Mouse (Mus musculus) mature B cell (primary cell): ENCODE data around the gene Scube2.

Experiments used
- in situ Hi-C: fragments of 300-500 bp; cut with MboI; formaldehyde crosslinking; loops from 2 replicates; pipeline ENCODE4 v1.14.3; 2019

Gene Scube2

GRCm38 (mm10) chr7:109850531-109850930 lies 14.9 kb downstream of the Scube2 start:
- in situ Hi-C loops, result no loop called here

DNA sequence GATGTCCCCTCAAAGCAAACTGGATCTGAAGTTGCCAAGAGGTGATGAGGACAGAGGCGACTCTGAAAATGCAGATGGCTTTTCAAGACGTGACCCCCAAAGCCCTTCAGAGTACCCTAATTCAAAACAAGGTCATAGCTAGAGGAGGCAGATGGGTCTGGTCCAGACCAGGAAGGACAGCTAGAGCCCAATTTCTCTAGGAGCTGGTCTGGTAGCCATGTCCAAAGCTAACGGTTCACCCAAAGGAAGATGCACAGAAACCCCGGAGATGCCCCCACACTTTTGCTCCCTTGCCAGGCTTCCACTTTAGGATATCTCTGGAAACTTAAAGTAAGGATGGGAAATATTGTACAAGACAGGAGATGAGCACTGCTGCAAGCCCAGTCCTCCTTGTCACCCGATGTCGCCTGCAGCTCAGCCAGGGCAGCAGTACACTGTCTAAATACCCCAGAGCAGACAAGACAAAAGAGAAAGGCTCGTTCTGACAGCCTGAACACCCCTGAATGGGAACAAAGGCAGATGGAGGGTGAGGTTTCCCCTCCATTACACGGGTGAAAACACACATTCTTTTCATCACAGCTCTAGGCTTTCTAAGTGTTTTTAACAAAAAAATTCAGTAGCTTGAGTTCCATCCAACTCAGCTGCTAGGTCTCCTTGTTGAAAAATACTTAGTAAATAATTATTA lies 15.6 kb downstream of the Scube2 start:
- in situ Hi-C loops, result no loop called here

DNA sequence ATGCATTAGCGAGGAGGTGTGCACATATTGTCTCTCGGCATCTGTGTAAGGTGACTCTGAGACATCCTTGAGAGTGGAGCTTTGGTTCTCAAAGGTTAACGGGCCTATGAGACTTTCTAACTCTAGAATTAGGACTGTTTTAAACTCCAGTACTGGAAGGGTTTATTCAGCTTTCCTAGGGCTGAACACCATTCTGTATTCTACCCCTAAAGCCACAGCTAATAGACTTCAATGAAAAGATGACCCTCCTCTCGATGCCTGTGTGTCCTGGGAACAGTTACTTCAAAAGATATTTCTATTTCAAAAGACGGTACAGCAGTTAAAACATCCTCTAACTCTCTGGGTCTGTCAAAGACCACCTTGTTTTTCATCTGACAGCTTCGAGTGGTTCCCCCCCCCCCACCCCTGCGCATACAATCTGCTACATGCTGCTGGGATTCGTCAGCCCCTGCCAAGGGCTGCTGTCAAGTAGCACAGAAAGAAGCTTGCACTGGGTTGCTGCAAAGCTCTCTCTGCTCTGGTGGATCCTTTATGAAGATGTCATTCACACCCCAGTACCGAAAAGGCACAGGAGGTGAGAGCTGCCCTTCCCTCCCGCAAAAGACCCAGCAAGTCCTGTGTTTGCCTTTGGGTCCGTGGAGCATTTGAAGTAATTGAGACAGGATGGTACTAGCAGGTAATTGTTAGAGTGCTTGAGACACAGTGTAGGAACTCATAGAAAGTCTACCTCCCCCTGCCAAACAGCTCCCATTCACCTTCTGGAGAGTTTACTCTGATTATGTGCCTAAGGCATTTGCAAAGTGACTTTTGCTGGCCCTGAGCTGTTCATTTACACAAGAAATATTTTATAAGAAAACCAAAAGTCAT lies 16.4 kb downstream of the Scube2 start:
- in situ Hi-C loops, result no loop called here

DNA sequence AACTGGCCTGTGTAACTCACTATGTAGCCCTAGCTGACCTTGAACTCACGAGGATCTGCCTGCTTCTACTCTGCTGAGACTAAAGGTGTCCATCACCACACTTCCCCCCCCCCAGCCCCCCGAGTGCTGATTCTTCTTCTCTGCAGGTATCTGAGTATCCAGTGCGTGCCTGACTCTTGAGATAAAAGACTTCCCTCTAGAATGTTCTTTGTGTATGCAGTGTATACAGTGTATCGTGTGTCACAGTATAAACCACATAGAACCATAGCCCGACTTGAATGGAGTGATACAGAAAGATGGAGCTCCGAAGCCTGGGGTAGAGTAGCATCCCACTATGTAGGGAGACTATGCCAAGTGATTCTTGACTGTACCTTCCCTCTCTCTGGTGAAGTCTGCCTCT lies 21.4 kb downstream of the Scube2 start:
- in situ Hi-C loops, result no loop called here

GRCm38 (mm10) chr7:109841618-109842418 lies 23.7 kb downstream of the Scube2 start:
- in situ Hi-C loops, result no loop called here

DNA sequence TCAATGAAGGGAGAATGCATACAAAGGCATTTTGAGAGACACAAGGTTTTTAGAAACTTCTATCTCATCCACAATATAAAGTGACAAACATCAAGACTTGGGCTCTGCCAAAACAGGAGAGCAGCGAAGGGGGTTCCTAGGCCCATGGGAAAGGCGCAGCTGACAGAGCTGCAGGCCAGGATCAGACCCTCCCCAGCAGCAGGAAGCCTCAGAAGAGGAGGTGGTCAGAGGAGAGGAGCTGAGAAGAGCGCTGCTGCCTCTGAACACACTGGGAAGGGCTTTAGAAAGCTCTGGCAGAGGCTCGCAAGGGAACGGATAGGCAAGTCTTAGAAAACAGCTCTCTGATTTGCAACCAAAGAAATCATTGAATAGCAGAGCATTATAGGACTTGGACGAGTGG lies 24.4 kb downstream of the Scube2 start:
- in situ Hi-C loops, result no loop called here

GRCm38 (mm10) chr7:109838613-109839012 lies 26.9 kb downstream of the Scube2 start:
- in situ Hi-C loops, result no loop called here

DNA sequence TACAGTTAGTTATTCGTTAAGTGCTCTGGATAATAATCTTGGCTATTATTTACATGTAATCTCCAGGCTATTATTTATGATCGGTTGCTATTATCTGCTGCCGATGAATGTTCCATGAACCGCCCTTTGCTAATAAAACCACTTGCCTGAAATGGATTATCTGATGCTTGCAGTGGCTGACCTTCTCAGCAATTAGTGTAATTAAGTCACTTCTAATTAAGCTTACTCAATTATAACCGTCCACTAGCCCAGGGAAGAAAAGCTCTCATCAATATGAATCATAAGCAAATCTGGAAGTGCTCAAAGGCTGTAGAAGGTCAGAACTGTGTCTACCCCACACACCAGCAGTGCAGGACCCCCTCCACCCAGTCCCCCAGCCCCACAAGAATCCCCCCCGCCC lies 27.8 kb downstream of the Scube2 start:
- in situ Hi-C loops, result no loop called here

DNA sequence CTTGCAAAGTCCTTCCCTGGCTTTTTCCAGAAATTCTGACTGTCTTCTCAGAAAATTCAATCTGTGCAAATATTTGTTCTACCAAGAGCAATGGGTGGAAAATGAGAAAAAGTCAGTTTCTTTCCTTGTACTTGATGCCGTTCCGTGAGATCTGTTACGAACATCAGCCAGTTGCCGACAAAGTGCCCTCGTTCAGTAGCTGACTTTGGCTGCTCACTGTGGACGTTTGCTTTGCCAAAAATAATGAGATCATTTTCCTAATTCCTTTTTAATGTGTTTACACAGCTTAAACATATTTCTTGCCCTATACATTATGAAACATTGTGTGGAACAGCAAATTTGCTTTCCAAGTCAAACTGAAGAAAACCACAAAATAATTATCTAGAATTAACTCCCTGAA lies 30.6 kb downstream of the Scube2 start:
- in situ Hi-C loops, result no loop called here

DNA sequence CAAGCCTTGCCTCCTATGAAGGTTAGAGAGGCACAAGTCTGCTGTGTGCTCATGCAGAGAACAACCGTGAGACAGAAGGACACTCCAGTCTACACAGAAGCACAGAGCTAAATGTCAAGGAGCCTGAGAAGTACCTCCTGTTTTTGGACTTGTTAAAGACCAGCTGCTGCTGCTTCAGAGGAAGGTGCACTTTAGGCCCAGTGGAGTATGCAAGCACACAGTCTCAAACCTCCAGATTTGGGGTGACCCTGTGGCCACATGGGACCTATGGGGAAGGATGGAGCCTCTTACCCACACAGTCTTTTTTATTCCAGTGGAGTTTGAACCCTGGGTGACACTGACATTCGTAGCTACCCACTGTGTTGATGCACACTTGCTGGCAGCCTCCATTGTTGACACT lies 34.1 kb downstream of the Scube2 start:
- in situ Hi-C loops, result no loop called here

DNA sequence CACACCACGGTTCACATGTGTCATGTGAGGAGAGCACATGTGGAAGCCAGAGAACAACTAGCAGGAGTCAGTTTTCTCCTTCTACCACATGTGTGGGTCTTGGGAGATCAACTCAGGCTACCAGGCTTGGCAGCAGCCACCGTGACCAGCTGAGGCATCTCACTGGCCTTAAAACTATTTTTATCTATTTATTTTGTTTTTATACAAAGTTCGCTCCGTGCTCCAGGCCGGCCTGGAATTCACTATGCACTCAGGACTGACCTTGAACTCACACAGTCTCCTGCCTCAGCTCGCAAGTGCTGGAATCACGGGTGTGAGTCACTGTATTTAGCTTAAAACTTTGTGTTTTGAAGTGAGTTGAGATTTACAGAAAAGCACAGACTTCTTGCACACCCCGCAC lies 38.6 kb downstream of the Scube2 start:
- in situ Hi-C loops, result no loop called here

DNA sequence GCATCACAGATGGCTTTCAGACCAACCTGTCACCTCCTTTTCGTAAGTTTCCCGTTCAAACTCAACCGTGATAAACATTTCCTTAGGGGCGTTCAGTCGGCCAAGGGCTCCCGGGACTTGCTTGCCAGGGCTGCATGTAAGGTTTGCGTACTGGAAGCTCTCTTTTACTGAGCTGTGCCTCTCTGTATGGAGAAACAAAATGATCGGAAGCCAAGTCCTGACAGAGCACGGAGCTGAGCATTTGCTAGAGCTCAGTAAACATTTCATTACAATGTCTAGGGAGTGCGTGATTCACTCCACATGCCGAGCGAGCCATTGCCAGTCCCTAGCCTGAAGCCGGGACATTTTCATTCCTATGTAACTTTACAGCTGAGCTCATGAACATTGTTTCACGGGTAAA lies 40.2 kb downstream of the Scube2 start:
- in situ Hi-C loops, result no loop called here

GRCm38 (mm10) chr7:109818600-109818999 lies 46.9 kb downstream of the Scube2 start:
- in situ Hi-C loops, result no loop called here

GRCm38 (mm10) chr7:109817954-109818353 lies 47.5 kb downstream of the Scube2 start:
- in situ Hi-C loops, result no loop called here

DNA sequence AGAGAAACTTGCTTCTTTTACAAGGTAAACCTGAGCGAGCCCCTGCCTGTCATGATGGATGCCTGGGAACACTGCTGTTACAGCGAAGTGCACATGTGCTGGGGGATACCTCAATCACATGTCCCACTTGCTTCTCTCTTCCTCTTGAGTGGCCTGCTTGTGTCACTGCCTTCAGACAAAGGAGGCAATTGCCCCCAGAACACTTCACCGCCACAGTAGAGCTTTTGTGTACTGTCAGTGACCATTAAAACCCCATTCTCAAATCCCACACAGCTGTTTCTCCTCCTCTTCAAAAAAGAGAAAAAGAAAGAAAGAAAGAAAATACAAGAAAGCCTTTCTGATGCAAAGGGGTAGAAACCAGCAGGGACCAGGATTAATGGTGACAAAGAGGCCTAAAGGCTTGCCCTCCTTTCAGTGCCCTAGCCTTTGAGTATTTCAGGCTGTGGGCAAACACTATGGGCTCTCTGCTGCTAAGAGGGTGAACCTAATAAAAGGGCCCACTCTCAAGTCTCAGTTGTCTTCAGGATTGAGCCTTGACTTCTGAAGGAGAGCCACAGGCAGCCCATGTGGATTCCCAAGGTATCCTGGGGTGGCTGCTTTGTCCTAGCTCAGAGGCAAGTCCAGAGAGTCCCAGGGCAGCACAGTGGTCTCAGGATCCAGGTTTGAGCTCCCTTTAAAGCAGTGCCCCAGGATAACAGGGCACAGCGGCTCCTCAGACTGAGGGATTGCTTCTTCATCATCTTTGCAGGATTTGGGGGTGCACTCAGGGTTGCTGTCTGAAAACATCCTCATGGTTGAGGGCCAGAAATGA lies 51.9 kb downstream of the Scube2 start:
- in situ Hi-C loops, result no loop called here

- in situ Hi-C loops, result no loop called here
Measured at GRCm38 (mm10) chr7:109807616-109808485, 57.6 kb downstream of the Scube2 start.

- in situ Hi-C loops, result no loop called here
Measured at GRCm38 (mm10) chr7:109804843-109805242, 60.6 kb downstream of the Scube2 start.

GRCm38 (mm10) chr7:109804355-109804754 lies 61.1 kb downstream of the Scube2 start:
- in situ Hi-C loops, result no loop called here

DNA sequence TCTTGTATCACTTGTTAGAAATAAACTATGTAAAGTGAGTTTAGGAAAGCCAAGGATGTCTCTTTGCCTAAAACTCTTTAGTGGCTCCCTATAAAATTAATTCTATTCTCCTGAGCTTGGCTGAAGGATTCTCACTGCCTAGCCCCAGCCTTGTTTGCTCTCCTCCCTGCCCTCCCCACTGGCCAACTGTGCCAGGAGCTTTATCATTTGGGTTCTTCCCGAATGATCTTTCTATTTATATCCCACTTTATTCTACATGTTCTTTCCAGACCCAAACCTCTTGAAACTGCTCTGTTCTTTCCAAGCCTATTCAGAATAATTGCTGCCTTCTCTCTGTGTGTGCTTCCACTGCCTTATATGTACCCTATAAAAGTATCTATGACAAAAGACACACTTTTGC lies 62.0 kb downstream of the Scube2 start:
- in situ Hi-C loops, result no loop called here

DNA sequence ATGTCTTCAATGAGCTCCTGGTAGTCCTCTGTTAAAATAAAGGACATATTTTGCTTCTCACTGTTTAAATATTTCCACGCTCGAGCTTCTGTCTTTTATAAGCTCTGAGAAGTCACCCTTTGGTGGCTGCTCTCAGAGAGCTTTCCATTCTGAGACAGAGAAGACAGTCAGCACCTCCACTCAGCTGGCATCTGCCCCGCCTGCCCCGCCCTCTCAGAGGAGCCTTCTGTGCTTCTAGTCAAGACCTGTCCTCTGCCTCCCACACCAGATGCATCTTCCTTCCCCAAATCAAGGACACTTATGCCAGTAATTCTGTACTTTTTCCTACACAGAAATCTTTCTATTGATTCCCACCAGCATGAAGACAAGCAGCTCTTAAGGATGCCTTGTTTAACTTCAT lies 64.9 kb downstream of the Scube2 start:
- in situ Hi-C loops, result no loop called here

DNA sequence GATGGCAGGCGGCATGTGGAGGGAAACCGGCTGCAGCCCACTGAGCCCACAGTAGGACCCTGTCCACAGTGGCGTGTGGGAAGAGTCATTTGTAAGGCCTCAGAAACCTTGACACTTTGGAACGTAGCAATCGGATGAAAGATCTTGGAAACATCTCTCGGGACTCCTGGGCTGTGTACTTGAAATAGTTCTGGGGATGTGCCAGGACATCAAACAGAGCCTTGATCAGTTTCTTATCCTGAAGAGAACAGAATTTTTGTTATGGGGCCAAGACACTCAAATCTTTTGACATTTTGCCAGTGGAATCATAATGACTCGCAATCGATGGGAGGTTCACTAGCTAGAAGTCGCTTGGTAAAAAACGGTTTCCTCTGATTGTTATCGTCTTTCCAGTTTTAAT lies 66.3 kb downstream of the Scube2 start:
- in situ Hi-C loops, result no loop called here
